Mouse (Mus musculus) T-helper 17 cell (primary cell): Measurements from ENCODE around the gene Btrc.

Source experiments
- in situ Hi-C, 2 experiments: fragments of 300-600 bp; cut with MboI, MseI; formaldehyde crosslinking; loops; 1 replicate in 1 of 2; 2 replicates in 1 of 2; pipeline ENCODE4 v1.15.1; 2025; ENCODE audit warnings: high pct_unique_total_duplicates in 2 of 2

Gene Btrc

DNA sequence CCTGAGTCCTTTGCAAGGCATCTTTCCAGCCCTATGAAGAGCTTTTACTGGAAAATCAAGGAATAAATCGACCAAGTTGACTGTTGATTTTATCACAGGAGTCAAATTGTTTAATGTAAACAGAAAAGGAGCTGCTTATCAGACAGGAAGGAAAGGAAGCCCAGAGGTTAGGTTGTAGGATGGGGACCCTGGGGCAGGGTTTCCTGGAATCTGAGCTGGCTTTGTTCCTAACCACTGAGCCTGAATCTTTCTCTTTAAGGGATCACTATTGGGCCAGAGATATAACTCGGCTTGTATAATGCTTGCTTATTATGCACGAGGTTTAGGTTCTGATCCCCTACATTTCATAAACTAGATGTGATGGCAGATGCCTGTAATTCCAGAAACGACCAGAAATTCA, 64.6 kb downstream of the Btrc start:
- in situ Hi-C loops: no loop called here

DNA sequence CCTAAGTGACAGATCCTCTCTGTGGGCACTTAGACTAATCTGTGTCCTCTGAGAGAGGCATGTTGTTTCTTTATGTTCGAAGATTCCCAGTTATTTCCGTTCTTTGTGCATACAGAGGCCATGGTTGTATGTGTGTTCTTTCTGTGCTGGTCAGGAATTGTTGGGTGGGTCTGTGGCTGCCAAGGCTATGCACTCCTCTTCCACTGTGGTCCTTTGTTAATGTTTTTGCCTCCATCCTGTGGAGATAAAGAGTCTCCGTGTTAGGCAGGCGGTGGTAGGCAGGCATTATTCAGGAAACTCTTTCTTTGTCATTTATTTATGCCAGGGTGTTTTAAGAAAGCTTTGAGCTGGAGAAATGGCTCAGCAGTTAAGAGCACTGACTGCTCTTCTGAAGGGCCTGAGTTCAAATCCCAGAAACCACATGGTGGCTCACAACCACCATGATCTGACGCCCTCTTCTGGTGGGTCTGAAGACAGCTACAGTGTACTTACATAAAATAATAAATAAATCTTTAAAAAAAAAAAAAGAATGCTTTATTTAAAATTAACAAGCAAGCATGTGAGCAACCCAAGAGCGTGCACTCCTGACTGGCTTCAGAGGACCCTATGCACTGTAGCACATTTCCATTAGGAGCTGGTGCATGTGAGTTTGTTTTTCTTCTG, 67.6 kb downstream of the Btrc start:
- in situ Hi-C loops: loop anchor here in 1 of 2 experiments (5.0 kb wide), 1 partner anchor 49 kb away; no protein-coding TSS in a partner anchor

- in situ Hi-C loops: loop anchor here in 1 of 2 experiments (5.0 kb wide), 1 partner anchor 50 kb away; no protein-coding TSS in a partner anchor
These were observed 68.8 kb downstream of the Btrc start for GRCm38 (mm10) chr19:45432351-45432750.

GRCm38 (mm10) chr19:45436019-45436418, 72.5 kb downstream of the Btrc start:
- in situ Hi-C loops: loop anchor here (5.0 kb wide), 4 partner anchors 154 to 529 kb away; no protein-coding TSS in a partner anchor

DNA sequence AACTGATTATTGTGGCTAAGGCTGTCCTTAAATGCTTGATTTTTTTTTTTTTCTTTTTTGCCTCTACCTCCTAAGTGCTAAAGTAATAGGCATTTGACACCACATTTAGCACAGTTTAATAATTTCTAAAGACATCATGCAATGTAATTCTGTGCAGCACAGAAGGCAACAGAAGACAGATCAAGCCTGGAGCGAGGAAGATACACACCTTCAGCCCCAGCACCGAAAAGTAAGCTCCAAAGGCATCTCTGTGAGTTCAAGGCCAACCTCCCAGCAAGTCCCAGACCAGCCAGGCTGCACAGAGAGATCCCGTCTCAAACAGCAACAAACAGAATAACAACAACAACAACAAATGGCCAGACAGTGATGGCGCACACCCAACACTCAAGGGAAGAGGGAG, 73.6 kb downstream of the Btrc start:
- in situ Hi-C loops: loop anchor here (5.0 kb wide), 4 partner anchors 155 to 530 kb away; no protein-coding TSS in a partner anchor

- in situ Hi-C loops: loop anchor here (5.0 kb wide), 4 partner anchors 156 to 531 kb away; no protein-coding TSS in a partner anchor
These were observed 74.7 kb downstream of the Btrc start for GRCm38 (mm10) chr19:45438191-45438590.

DNA sequence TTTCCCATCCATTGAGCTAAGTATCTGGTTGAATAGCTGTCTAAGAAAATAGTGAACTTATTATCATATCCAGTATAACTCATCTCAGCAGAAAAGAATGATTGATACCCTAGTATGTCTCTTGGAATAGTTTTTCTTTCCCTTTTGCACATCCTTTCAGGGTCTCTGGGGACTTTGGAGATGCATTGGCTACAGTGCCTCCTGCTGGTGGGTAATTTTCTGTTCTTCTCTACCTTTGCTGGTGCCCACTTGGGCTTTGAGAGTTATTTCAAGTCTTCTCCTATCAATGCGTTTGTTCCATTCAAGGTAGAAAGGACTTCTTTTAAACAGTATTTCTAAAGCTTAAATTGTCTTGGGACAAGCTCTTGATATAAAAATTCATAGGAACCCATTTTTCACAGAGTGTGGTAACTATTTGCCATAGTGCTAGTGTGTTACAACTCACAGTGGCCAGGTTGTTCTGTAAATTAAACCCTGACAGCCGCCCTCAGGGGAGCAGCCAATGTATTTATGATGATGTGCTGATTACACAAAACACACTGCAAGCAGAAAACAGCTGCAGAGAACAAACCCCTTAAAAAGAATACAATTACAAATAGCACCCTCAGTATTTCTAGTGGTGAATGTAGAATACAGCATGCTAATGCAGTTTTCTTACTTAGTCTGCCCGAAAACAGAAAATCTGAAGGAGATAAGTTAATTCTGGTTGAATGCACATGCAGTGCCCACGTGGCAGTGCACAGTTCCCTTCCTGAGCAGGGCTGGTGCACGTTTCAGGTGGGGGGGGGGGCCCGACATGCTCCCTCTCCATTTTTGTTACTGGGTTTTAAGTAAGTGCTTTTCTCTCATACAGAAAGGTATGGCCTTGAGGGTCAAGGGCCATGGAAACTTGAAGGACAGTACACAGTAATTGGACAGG, 75.7 kb downstream of the Btrc start:
- in situ Hi-C loops: loop anchor here (5.0 kb wide), 4 partner anchors 157 to 532 kb away; no protein-coding TSS in a partner anchor

DNA sequence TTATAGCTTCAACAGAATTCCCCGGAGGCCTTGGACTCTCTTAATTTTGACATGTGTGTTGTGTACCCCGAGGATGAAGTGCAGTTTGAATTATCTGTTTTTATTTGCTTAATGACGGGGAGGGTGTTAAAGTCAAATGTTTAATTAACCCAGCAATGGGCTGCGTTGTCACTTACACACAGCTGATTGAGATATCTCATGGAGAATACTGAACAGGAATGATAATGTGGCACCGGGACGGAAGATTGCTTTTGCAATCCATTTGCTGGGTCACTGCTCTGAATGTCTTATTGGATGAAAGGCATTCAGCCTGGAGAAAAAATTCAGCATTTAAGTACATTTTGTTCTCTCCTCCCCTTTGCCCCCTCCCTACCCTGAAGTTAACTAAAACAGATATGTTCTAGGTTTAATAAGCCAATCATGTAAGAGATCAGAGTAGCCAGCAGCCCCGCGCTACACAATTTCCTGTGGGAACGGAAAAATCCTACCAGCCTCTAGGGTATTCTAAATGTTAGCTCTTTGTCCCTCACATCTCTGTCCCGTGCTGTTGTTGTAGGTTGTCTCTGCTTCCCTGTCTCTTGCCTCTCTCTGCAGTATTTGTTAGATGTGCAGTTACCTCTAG, 77.1 kb downstream of the Btrc start:
- in situ Hi-C loops: no loop called here

DNA sequence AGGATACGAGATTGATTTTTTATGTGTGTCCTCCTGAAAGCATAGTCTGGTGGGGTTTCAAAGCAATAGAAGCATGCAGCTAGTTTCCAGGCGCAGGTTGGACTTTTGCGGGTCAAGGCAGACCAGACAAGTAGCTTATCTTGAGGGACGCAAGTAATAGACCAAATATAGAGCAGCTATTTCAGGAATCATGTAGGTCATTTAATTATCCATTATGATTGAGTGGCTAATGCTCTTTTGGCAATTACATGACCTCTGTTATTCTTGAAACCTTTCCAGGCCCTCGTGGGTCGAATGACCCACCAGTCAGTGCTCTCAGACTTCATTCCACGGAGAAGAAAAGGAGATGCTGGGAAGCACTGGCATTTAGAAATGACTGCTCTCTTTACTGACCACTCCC, 78.2 kb downstream of the Btrc start:
- in situ Hi-C loops: no loop called here

DNA sequence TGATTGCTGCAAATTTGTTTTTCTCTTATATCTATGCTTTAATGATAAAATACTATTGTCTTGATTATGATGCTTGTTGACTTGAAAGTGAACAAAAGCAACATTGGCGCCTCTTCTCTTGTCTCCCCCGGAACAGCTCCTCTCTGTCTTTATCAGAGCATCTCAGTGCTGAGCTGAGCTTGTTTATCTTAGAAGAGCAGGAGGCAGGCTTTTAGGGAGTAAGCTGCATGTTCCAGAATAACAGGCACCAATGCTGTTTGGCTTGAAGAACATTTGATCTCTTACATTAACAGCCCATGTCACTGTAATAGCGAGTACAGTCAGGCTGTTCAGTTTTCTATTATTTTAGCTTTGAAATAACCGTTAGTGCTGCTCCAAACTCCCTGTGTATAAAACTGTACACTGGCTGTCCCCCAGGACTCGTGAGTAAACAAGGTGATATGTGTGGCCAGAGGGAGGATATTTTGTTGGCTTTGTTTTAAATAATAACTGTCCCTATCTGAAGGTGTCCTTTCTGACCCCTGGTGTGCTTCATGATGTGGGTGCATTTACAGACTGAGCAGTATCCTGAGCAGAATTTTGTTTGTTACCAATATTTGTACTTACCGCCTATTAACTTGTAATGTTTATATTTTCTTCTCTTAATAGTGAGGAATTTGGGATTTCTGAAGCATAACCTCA, 81.9 kb downstream of the Btrc start:
- in situ Hi-C loops: no loop called here

DNA sequence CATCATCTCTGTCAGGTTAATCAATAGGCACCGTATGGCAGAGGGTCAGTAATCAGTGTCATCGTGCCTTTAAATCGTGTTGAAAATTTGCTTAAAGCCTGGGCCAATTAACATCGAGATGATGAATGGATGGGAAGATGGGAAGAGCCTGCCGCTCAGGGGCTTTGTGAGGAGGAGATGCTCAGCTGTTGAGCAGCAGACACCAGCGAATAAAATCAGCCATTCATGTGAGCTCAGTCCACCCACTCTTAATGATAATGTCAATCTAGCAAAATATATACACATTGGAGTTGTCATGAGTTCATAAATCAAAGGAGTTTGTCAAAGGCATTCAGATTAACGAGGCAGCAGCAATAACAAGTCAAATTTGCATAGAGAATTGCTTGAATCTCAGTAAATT, 83.1 kb downstream of the Btrc start:
- in situ Hi-C loops: no loop called here

DNA sequence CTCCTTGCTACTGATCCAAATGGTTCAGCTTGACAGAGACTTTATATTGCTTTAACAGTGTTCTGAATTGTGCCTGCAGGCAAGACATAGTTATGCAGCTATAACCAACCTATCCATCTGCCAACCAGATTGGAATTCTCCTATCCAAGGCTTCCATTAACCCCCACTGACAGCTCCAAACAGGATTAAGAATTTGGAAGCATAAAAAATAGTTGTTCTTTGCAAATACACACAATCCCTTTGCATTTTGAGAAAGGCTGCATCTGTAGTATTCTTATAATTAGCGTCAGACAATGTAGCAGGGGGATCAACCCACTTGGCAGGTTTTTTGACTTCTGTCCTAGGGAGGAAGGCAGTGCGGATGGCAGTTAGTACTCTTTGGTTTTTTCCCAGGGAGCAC, 83.7 kb downstream of the Btrc start:
- in situ Hi-C loops: no loop called here

- in situ Hi-C loops: no loop called here
These were observed 84.4 kb downstream of the Btrc start for GRCm38 (mm10) chr19:45447886-45448285.

- in situ Hi-C loops: no loop called here
These were observed 90.9 kb downstream of the Btrc start for GRCm38 (mm10) chr19:45454391-45454790.

DNA sequence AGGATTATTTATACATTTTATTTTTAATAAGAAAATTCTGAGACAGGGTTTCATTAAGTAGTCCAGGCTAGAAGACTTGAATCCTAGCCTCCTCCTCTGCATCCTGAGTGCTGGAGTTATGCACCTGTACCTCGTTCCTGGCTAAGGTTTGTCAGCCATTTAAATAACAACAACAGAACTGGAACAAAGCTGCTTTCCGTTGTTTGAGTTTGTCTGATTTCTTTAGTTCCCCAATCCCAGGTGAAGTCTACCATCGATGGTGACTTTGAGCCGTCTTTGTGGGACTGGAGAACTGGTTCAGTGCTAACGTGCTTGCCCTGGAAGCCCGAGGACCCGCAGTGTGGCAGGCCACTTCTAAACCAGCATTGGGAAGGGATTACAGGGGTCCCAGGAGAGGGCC, 93.4 kb downstream of the Btrc start:
- in situ Hi-C loops: no loop called here

- in situ Hi-C loops: no loop called here
These were observed 95.2 kb downstream of the Btrc start for GRCm38 (mm10) chr19:45458702-45459101.

DNA sequence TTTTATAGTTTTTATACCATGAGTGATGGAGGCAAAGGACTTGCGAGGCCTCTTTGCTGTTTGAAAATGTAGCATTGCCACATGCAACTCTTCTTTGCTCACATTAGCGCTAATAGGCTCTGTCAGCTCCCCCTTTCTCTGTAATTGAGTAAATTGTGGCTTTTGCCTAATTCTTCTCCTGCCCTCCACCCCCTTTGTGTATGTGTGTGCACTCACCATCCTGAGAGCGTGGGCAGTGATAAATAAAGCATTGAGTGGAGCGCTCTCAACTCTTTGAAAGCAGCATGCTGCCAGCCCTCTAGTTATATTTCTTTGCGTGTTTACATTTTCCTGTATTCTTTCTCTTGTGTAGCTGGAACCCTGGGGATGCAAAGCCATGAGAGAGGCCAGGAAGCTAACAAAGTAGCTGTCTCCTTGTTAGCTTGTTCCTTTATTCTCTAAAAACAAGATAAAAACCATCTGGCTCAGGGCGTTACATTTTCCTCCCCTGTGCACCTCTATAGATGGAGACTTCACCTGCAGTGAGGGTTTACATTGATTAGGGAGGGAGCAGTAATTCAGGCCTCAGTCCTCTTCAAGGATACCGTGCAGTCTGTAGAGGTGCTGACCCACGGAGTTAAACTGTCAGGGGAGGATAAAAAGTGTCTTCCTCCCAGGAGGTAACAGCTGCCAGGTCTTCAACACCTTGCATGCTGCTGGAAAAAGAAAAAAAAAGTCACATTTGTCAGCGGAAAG, 96.6 kb downstream of the Btrc start:
- in situ Hi-C loops: no loop called here

- in situ Hi-C loops: no loop called here
These were observed 97.5 kb downstream of the Btrc start for GRCm38 (mm10) chr19:45460749-45461736.

- in situ Hi-C loops: no loop called here
These were observed 106.2 kb downstream of the Btrc start for GRCm38 (mm10) chr19:45469760-45470159.
